Mouse (Mus musculus) large intestine, adult 2 months (tissue): ENCODE measurements around the gene Atp6ap1l. TPM values are rescaled to one million over a fixed set of nuclear protein-coding genes. Genes with fewer than 3 reads are reported as not detected.

Experiments
- DNase-seq: peaks from one replicate; pipeline ENCODE4 v3.0.0-alpha.2; 2012; ENCODE audit warnings: low read depth, low spot score
- WGBS: fragments of 180-500 bp; shearing (Covaris S2); methylation state at CpG from one replicate; pipeline ENCODE4 v1.1.7; 2018; 5-methylcytosine and 5-hydroxymethylcytosine counted together
- polyA plus RNA-seq: library from polyadenylated mRNA; depleted of rRNA; stranded (reverse); fragments of >200 nt; gene quantifications from 2 replicates; pipeline ENCODE4 v1.2.3, GENCODE M21; 2012

Gene Atp6ap1l
- polyA plus RNA-seq, 1 experiment: not detected

- 87% methylated on average over 4 of the region's 4 CpGs for WGBS
- no peak for DNase-seq
These were observed 10.3 kb downstream of the Atp6ap1l start for GRCm38 (mm10) chr13:90894819-90895218.

DNA sequence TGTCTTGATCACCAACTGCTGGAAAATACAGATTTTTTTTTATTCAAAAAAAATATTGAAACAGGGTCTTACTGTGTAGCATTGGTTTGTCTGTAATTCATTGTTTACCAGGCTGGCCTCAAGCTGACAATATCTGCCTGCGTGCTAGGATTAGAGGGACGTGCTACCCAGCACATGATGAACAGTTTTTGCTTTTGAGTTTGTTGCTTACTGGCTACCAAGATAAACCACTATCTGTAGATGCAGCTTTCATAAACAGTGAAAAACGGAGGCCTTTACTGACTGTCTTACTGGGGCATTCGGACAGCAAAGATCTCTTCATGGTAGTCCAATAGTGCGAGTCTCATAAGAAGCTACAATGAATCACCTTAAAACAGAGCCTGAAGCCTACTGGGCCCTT, 15.0 kb downstream of the Atp6ap1l start:
- DNase-seq: no peak
- WGBS: 91% methylated on average over 5 of the region's 5 CpGs

- DNase-seq: peak; percentile 16
- 1% methylated on average over 18 of the region's 18 CpGs for WGBS
These were observed 18.6 kb downstream of the Atp6ap1l start for GRCm38 (mm10) chr13:90886568-90886983.

DNA sequence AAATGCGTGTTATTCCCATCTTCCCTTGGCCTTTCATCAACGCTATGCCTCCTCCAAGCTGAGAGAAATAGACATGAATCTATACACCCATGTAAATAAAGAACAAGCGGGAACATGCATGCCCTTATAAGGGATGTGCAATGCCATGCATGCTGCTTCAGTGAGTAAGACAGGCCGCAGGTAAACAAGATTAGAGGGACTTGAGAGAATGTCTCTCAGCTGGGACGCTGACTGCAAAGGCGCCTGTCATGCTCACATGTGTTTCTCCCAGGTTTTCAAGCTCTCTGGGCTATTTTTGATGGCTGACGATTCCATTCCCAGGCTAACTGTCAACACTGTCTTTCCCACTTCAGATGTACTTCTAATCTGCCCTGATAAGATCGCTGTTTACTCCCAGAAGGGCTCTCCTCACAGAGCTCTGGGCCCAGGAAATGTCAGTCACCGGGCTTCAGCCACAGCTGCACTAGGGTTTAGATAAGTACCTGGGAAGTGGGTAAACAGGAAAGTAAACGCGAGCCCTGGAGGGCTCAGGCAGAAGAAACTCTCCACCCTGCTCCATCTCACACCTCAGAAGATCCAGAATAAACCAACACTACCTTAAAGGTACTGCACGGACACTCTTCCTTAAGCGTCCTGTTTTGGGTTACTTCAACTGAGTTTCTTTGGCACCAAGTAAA, 19.2 kb downstream of the Atp6ap1l start:
- DNase-seq: no peak
- 47% methylated on average over 13 of the region's 13 CpGs for WGBS

DNA sequence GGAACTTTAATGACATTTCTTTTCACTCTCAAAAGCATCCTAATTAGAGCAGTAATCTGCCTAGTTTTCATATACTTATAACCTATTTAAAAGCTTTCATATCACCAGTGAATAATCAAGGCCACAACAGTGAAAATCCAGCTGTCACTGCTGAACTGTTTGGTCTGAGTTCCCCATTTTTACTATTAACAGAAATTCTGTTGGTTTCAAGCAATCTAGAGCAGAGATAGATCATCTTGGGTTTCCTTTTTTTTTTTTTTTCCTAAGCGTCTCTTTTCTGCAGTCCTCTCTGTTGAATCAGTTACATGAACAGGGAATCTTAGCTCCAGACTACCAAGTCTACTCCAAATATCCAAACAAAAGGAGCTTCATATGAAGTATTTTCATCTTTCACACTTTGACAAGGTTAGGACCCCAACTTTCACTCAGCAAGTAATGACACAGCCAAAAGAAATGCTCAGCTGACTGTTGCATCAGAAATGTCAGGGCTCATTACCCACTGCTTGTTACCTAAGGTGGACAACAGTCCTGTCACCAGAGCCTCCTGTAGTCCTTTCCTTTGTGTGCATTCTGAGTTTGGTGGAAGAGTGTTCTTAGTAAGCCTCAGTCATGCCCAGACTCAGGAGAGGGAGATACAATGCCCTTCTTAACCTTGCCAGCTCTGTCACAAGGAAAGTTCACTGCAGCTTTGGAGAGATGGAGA, 23.3 kb downstream of the Atp6ap1l start:
- DNase-seq: no peak
- 72% methylated on average over 1 of the region's 1 CpGs for WGBS

GRCm38 (mm10) chr13:90871579-90871978, 33.6 kb downstream of the Atp6ap1l start:
- 43% methylated on average over 4 of the region's 4 CpGs for WGBS
- DNase-seq: no peak

DNA sequence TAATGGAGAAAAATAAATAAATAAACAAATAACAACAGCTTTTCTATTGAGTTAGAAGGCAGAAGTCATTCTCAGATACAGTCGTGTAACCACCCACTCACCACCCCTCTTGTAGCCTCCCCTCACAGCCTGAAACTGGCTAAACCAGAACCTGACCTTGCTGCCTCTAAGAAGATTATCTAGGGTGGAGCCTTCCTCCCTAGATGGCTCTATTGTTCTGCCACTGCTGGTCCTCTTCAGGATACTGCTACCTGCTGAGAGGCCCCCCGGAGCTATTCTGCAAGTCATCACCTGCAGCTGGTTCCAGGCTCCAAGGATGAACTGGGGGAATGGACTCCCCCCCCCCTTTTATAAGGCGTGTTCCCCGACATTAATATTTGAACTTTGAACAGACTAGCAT, 36.0 kb downstream of the Atp6ap1l start:
- DNase-seq: no peak
- WGBS: 26% methylated on average over 4 of the region's 4 CpGs

DNA sequence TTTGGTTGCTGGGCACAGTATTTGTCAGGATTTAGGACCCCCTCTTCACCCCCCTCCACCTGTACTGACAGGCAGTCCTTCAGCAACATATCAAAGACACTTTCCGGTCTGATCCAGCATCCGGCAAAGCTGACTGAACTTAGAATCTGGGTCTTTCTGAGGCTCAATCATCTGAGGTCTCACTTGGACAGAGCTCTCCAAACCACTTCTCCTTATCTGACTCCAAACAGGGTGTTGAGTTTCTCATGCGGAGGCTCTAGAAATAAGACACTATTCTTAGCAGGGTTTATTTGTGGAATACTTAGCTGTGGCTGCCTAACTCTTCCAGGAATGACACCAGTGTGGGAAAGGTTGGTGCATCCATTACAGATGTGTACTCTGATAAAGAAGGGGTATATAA, 43.0 kb downstream of the Atp6ap1l start:
- WGBS: 83% methylated on average over 3 of the region's 3 CpGs
- no peak for DNase-seq

DNA sequence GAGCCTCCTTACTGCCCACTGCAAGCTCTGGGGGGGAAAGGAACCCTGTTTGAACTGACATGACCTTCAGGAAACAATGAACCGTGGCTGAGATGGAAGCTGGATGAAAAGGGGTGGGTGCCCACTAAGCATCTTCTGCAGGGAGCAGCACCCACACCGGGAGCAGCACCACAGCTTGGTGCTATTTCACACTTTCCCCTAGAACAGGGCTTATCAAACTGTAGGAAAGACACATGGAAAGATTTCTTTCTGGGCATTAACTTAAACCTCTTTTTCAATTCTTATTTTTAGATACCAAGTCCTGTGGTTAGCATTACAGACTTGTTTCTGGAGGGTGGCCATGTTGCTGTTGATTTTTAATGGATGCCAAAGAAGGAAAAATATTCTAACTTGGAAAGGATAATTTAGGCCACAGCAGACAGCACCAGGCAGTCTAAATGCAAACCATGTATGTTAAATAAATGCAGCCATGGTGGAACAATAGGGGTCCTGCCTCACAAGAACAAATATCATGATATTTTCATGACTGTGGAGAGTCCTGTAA, 44.2 kb downstream of the Atp6ap1l start:
- 45% methylated on average over 2 of the region's 2 CpGs for WGBS
- DNase-seq: no peak

GRCm38 (mm10) chr13:90852727-90853630, 52.2 kb downstream of the Atp6ap1l start:
- 58% methylated on average over 5 of the region's 5 CpGs for WGBS
- DNase-seq: no peak

DNA sequence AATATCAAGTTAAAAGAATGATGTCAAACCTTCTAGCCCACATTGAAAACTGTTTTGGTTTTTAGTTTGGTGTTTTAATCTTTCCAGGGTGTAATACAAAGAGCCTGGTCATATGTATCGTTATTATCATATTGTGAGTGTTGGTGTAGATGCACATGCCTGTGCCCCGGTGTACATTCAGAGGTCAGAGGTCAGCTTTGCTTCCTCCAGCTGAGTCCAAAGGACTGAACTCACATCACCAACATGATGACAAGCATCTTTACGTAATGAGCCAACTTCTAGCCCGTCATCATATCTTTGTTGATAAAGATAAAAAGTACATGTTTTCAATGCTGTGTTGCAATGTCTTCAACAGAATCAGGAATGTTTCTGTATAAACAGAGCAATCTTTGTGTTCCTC, 53.4 kb downstream of the Atp6ap1l start:
- no peak for DNase-seq
- WGBS: 74% methylated on average over 4 of the region's 4 CpGs

- DNase-seq: no peak
These were observed 61.0 kb downstream of the Atp6ap1l start for GRCm38 (mm10) chr13:90844191-90844590.

GRCm38 (mm10) chr13:90843412-90843811, 61.7 kb downstream of the Atp6ap1l start:
- 83% methylated on average over 3 of the region's 3 CpGs for WGBS
- no peak for DNase-seq

GRCm38 (mm10) chr13:90841213-90841553, 64.0 kb downstream of the Atp6ap1l start:
- WGBS: 43% methylated on average over 5 of the region's 5 CpGs
- DNase-seq: no peak

DNA sequence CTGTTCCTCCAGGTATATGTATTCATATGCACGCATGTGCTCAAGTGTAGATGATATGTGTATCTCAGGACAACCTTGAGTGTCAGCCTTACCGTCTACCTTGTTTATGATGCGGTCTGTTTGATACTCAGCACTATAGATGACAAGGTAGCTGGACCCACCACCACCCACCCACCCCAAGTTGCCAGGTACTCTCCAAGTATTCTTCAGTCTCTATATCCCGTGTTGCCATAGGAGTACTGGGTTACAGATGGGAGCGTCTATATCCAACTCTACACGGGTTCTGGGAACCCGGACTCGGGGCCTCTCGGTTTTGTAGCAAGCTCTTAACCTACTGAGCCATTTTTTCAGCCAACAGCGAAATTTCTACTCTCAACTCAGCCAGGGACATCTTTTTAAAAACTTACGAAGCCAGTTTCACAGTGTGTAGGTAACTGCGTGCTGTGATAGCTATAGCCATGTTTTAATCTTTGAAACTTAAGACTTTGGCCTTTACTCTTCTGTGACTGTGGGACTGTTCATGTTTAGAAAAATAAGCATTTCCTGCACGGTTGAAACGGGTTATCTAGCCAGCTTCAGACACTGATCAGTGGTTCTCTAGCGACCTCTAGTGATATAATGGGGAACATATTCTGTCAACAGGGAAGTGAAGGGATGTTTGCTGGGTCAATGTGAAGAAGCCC, 64.5 kb downstream of the Atp6ap1l start:
- 41% methylated on average over 15 of the region's 15 CpGs for WGBS
- peak; percentile 56 for DNase-seq

GRCm38 (mm10) chr13:90833641-90834207, 71.4 kb downstream of the Atp6ap1l start:
- WGBS: 82% methylated on average over 7 of the region's 7 CpGs
- DNase-seq: no peak
